Mouse (Mus musculus) liver, embryonic 14.5 days (tissue): ENCODE results near the gene Tceanc2.

ENCODE experiments used
- CTCF ChIP-seq: IDR thresholded peaks from 2 replicates; pipeline ENCODE4 v1.5.1; 2016; ENCODE audit warnings: antibody characterized with exemption, low read depth, control low read depth
- EP300 ChIP-seq: IDR thresholded peaks from 2 replicates; pipeline ENCODE4 v1.6.1; 2016; ENCODE audit warnings: antibody characterized with exemption, low read depth

GRCm38 (mm10) chr4:107179561-107179960 is 645 bp upstream of the Tceanc2 start:
- TF ChIP-seq CTCF (no peak), EP300 (no peak)
